Mouse (Mus musculus) lung, postnatal 4 days (tissue): Measurements from ENCODE around the gene Ccin.
A peak's percentile ranks its signal among the peaks of the same experiment; 100 is the strongest.

Experiments used
- DNase-seq, 2 experiments: peaks; one replicate each; pipeline ENCODE4 v3.0.0; 2021

The Ccin gene

DNA sequence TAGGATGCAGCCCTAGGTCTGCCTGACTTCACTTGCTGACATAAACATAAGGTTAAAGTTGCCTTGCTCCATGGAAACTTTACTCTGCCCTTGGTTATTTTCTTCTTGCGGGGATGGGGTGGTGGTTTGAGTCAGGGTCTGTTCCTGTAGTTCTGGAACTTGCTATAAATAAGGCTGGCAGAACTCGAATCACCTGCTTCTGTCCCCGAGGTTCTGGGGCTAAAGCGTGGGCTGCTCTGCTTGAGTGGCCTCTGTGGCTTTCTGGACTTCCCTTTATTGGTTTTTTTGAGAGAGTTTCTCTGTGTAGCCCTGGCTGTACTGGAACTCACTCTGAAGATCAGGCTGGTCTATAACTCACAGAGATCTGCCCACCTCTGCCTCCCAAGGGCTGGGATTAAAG is 32.8 kb downstream of the Ccin start:
- DNase-seq, result no peak

DNA sequence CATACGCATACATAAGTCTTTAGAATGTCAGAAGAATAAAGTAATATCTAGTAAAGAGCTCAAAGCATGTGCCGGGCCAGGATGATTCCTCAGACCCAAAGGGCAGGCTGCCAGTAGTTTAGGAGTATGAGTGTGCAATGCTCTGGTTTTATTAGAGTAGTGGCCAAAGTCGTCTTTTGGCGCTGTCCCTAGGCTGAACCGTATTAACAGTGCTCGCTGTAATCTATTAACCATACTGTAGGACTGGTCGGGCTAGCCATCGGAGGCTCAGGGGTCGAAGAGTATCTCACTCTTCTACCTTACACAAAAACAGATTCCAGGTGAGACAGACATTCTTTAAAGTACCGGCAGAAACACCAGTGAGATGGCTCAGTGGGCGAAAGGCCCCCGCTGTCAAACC is 33.5 kb downstream of the Ccin start:
- no peak for DNase-seq

DNA sequence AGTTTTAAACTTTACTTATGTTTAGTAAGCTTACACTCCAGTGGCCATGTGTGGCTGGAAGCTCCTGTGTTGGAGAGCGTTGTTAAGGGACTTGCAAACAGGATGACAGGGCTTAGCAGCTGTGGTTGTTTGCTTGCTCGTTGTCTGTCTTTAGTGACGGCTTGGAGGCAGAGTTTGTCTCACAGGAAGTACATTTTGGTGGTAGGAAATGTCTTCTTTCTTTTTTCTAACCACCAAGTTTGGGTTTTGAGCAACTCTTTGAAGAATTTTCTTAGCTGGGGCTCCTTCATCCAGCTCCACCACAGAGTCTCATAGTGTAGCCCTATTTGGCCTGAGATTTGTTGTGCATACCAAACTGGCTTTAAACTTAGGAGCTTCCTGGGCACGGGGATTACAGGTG is 39.0 kb downstream of the Ccin start:
- DNase-seq, result no peak

DNA sequence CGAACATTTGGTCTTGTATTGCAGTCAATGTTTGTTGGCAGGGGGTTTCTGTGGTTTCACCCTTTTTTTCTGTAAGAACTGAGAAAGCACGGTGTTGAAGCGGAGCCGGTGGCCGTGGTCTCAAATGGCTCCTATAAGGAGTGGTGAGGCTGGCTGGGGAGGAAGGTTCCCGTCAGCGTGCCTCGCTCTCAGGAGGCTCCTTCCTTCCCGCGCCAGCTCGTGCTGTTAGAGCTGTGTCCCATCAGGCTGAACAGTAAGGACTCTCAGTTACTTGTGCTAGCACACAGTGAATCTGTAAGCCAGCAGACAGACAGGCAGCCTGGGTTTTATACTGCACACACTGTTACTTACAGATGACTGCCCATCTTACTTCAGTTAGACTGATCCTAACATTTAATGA is 39.5 kb downstream of the Ccin start:
- no peak for DNase-seq

DNA sequence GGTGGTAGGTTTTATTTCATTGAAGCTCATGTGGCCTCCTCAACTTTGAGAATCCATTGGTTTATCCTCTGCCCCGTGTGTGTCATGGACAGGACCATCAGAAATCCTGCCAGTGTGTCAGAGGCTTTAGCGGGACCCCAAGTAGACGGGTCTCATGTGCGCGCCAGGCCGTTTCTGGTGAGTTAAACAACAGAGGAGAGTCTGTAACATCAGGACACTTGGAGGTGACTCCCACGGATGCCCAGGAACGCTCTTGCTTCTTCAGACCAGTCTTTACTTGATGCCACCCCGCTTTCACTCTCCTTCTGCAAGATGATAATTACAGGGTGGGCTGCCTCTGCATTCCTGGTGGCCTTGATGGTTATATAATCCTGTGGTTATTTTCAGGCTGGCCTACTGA is 40.4 kb downstream of the Ccin start:
- DNase-seq, result no peak

DNA sequence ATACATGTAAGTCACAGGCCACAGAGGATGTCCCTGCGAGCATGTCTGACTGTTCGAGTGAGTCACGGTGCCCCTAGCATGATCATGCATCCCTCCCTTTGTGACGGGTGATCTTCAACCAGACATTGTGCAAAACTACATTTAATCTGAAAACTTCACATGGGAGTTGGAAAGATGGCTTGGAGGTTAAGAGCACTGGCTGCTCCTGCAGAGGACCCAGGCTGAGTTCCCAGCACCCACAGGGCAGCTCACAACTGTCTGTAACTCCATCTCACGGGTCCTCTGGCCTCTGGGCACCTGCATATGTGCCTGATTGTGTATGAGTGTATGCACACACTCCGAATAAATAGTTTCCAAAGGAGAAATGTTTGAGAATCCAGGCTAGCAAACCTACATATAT is 41.0 kb downstream of the Ccin start:
- DNase-seq, result peak in 1 of 2 experiments; percentile 9

DNA sequence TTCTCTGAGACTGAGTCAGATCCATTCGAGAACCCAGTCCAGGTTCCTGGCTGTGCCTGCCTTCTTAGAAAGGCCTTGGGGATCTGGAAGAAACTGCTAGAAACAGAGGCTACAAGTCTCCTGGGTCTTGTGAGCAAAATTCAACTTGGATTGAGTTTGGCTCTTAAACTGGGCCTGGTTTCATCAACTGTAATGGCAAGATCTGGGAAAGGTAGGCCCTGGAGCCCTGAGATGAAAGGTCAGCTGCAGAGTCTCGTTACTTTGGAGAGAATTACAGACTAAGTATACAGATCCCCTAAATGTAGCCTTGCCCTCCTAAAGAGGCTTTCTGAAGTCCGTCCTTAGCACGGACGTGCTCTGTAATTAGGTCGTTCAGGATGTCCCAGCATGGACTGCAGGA is 42.3 kb downstream of the Ccin start:
- no peak for DNase-seq

DNA sequence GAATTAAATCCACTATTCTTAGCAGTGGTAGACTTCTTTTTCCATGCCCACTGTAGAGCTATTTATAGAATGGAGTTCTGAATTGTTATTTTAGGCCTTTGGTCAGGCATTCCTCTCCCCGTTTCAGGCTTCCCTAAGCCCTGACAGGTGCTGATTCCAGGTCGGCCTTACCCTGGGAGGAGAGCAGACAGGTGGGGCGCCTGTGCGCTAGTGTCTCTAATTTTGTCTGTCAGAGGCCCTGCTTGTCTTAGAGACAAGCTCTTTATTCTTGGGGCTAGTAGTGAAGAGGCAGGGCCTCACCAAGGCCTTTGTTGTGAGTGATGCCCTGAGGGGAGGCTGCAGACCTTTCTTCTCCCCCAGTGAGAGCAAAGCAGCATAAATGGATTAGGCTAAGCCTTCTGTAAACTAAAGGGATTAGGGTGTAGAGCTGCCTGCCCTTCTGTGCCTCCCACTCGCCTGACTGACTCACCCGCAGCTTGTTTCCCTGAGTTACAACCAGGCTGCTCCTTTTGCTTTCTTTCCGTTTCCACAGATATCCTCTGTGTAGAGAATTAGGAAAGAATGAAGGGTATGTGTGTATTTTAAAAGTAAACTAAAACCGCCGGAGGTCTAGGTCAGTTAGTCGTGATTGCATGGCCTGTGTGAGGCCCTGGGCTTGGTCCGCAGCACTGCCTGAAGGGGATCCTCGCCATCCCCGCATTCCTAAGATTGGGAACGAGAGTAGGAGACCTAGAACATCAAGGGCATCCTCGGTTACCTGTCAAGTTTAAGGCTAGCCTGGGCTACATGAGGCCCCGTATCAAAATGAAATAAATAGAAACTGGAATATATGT is 45.2 kb downstream of the Ccin start:
- no peak for DNase-seq

DNA sequence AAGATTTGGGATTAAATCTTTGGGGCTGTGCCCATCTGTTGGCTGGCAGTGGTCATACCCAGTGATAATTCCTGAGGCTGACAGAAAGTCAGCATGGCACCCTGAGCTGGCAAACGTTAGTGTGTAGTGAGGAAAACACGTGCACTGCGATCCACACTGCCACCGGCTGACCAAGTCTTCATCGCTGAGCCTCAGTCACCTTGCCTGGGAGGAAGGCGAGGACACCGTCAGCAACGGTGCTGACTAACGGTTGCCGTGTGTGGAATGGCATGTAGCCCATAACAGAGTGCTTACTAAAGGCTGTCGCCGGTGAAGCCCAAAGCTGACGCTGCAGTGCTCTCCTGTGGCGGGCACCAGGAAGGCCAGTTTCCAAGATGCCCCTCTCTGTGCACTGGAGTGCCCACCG is 46.4 kb downstream of the Ccin start:
- DNase-seq, result no peak

DNA sequence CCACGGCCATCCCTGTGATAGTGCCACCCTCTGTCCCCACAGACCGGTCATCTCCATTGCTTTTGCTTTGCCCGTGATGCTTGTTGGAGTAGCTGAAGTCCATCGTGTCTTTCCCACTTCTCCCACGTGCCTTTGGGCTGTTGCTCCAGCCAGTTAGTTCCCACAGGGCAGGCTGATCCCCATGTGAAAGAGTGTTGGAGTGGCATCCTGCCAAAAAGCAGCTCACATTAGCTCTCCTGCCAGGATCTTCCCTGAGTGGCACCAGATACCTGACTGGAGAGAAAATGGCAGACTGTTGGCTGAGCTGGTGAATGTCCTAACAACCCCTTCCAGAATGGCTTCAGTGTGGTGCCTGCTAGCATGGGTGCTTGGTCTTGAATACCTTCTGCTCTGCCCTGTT is 48.2 kb downstream of the Ccin start:
- no peak for DNase-seq
